Mouse (Mus musculus) hindbrain, embryonic 12.5 days (tissue): ENCODE measurements around the gene Nav1. TPM values are rescaled to one million over a fixed set of nuclear protein-coding genes. Genes with fewer than 3 reads are reported as not detected.
A peak's percentile ranks its signal among the peaks of the same experiment; 100 is the strongest.

Experiments
- ATAC-seq: fragments of 200-750 bp; cut with Nextera tagmentation; 2 replicates; pipeline ENCODE4 v1.8.0; 2017; ENCODE audit warnings: moderate TSS enrichment; ENCODE audit not compliant: low FRiP score
- H3K27ac ChIP-seq: fragments of 300-500 bp; sonication (generic); 2 replicates; pipeline ENCODE4 v1.5.1; 2016; ENCODE audit warnings: mild to moderate bottlenecking
- H3K27me3 ChIP-seq: fragments of 300-500 bp; sonication (generic); 2 replicates; pipeline ENCODE4 v1.6.1; 2016; ENCODE audit warnings: mild to moderate bottlenecking
- H3K36me3 ChIP-seq: fragments of 300-500 bp; sonication (generic); 2 replicates; pipeline ENCODE4 v1.6.1; 2016; ENCODE audit warnings: mild to moderate bottlenecking
- H3K4me1 ChIP-seq: fragments of 300-500 bp; sonication (generic); 2 replicates; pipeline ENCODE4 v1.6.1; 2016
- H3K4me2 ChIP-seq: fragments of 300-500 bp; sonication (generic); replicated peaks from 2 replicates; pipeline ENCODE4 v1.6.1; 2016; ENCODE audit warnings: mild to moderate bottlenecking
- H3K4me3 ChIP-seq: fragments of 300-500 bp; sonication (generic); 2 replicates; pipeline ENCODE4 v1.5.1; 2016; ENCODE audit warnings: mild to moderate bottlenecking
- H3K9ac ChIP-seq: fragments of 300-500 bp; sonication (generic); 2 replicates; pipeline ENCODE4 v1.6.1; 2016; ENCODE audit warnings: mild to moderate bottlenecking, moderate library complexity
- H3K9me3 ChIP-seq: fragments of 300-500 bp; sonication (generic); replicated peaks from 2 replicates; pipeline ENCODE4 v1.6.1; 2016; ENCODE audit warnings: mild to moderate bottlenecking
- WGBS: fragments of 180-500 bp; shearing (Covaris S2); methylation state at CpG from one replicate; pipeline ENCODE4 v1.1.7; 2016; 5-methylcytosine and 5-hydroxymethylcytosine counted together
- polyA plus RNA-seq: library from polyadenylated mRNA; unstranded; fragments of >200 nt; fragmentation: Nextera tagmentation; extraction: Ambion mirVana; gene quantifications from 2 replicates; pipeline ENCODE4 v1.2.1, GENCODE M21; 2016

Nav1 gene
- polyA plus RNA-seq, 1 experiment from 2014 or later, result 35.9 TPM

- peaks cover 34% of the 10 kb centered on the region for H3K4me1 ChIP-seq
- peaks cover 33% of the 10 kb centered on the region for H3K36me3 ChIP-seq
- ATAC-seq, result no peak
- no peak overlapping the region for H3K9ac ChIP-seq
- WGBS, result 90% methylated on average over 6 of the region's 6 CpGs
- H3K27ac ChIP-seq, result no peak overlapping the region
- H3K9me3 ChIP-seq, result no peaks in the 10 kb centered on the region
- peak overlapping the region; percentile 59; the same call in 1 of the 2 replicates for H3K4me2 ChIP-seq
- no peak overlapping the region for H3K4me3 ChIP-seq
- H3K27me3 ChIP-seq, result no peaks in the 10 kb centered on the region
Observed at GRCm38 (mm10) chr1:135427390-135427789, 179.7 kb downstream of the Nav1 start.

- Histone ChIP-seq H3K4me1 (peaks cover 33% of the 10 kb centered on the region), H3K4me3 (no peak overlapping the region), H3K27me3 (no peaks in the 10 kb centered on the region), H3K9ac (no peak overlapping the region), H3K27ac (no peak overlapping the region), H3K9me3 (no peaks in the 10 kb centered on the region), H3K4me2 (no peak overlapping the region), H3K36me3 (peaks cover 33% of the 10 kb centered on the region)
- no peak for ATAC-seq
- 93% methylated on average over 10 of the region's 10 CpGs for WGBS
Observed at GRCm38 (mm10) chr1:135426645-135427044, 180.4 kb downstream of the Nav1 start.

- Histone ChIP-seq H3K36me3 (peaks cover 59% of the 10 kb centered on the region), H3K27ac (no peak overlapping the region), H3K4me3 (no peak overlapping the region), H3K27me3 (no peaks in the 10 kb centered on the region), H3K4me2 (no peak overlapping the region), H3K9ac (no peak overlapping the region), H3K4me1 (peaks cover 10% of the 10 kb centered on the region), H3K9me3 (no peaks in the 10 kb centered on the region)
- ATAC-seq, result no peak
- 94% methylated on average over 6 of the region's 6 CpGs for WGBS
Observed at GRCm38 (mm10) chr1:135422772-135423171, 184.3 kb downstream of the Nav1 start.

- no peak overlapping the region for H3K4me3 ChIP-seq
- H3K27ac ChIP-seq, result no peak overlapping the region
- H3K9ac ChIP-seq, result no peak overlapping the region
- H3K4me2 ChIP-seq, result no peak overlapping the region
- H3K9me3 ChIP-seq, result no peaks in the 10 kb centered on the region
- no peaks in the 10 kb centered on the region for H3K4me1 ChIP-seq
- H3K27me3 ChIP-seq, result no peaks in the 10 kb centered on the region
- peaks cover 89% of the 10 kb centered on the region for H3K36me3 ChIP-seq
- no peak for ATAC-seq
Observed at GRCm38 (mm10) chr1:135413996-135414395, 193.1 kb downstream of the Nav1 start.

GRCm38 (mm10) chr1:135412130-135412529, 195.0 kb downstream of the Nav1 start:
- Histone ChIP-seq H3K9ac (no peak overlapping the region), H3K36me3 (peaks cover 87% of the 10 kb centered on the region), H3K9me3 (no peaks in the 10 kb centered on the region), H3K4me3 (no peak overlapping the region), H3K27me3 (no peaks in the 10 kb centered on the region), H3K4me1 (no peaks in the 10 kb centered on the region), H3K27ac (no peak overlapping the region), H3K4me2 (no peak overlapping the region)
- ATAC-seq, result no peak
- 86% methylated on average over 4 of the region's 4 CpGs for WGBS

GRCm38 (mm10) chr1:135410967-135411366, 196.1 kb downstream of the Nav1 start:
- Histone ChIP-seq H3K27ac (no peak overlapping the region), H3K9me3 (no peaks in the 10 kb centered on the region), H3K4me1 (no peaks in the 10 kb centered on the region), H3K4me3 (no peak overlapping the region), H3K27me3 (no peaks in the 10 kb centered on the region), H3K36me3 (peaks cover 86% of the 10 kb centered on the region), H3K4me2 (no peak overlapping the region), H3K9ac (no peak overlapping the region)
- ATAC-seq, result no peak
- 89% methylated on average over 2 of the region's 2 CpGs for WGBS

GRCm38 (mm10) chr1:135408973-135409372, 198.1 kb downstream of the Nav1 start:
- no peaks in the 10 kb centered on the region for H3K4me1 ChIP-seq
- no peaks in the 10 kb centered on the region for H3K27me3 ChIP-seq
- H3K9ac ChIP-seq, result no peak overlapping the region
- H3K4me2 ChIP-seq, result no peak overlapping the region
- WGBS, result 98% methylated on average over 4 of the region's 4 CpGs
- no peaks in the 10 kb centered on the region for H3K9me3 ChIP-seq
- ATAC-seq, result no peak
- H3K36me3 ChIP-seq, result peaks cover 85% of the 10 kb centered on the region
- no peak overlapping the region for H3K27ac ChIP-seq
- no peak overlapping the region for H3K4me3 ChIP-seq

GRCm38 (mm10) chr1:135405356-135405755, 201.7 kb downstream of the Nav1 start:
- H3K4me1 ChIP-seq, result no peaks in the 10 kb centered on the region
- H3K36me3 ChIP-seq, result peaks cover 91% of the 10 kb centered on the region
- no peak overlapping the region for H3K9ac ChIP-seq
- H3K4me2 ChIP-seq, result no peak overlapping the region
- no peaks in the 10 kb centered on the region for H3K9me3 ChIP-seq
- no peak for ATAC-seq
- no peaks in the 10 kb centered on the region for H3K27me3 ChIP-seq
- no peak overlapping the region for H3K27ac ChIP-seq
- 90% methylated on average over 7 of the region's 7 CpGs for WGBS
- H3K4me3 ChIP-seq, result no peak overlapping the region

GRCm38 (mm10) chr1:135401452-135402110, 205.5 kb downstream of the Nav1 start:
- Histone ChIP-seq H3K4me3 (no peak overlapping the region), H3K9me3 (no peaks in the 10 kb centered on the region), H3K27ac (no peak overlapping the region), H3K36me3 (peaks cover 90% of the 10 kb centered on the region), H3K9ac (no peak overlapping the region), H3K4me1 (no peaks in the 10 kb centered on the region), H3K27me3 (no peaks in the 10 kb centered on the region), H3K4me2 (no peak overlapping the region)
- ATAC-seq, result no peak
- WGBS, result 94% methylated on average over 3 of the region's 3 CpGs

GRCm38 (mm10) chr1:135399466-135399865, 207.6 kb downstream of the Nav1 start:
- Histone ChIP-seq H3K9ac (no peak overlapping the region), H3K27me3 (no peaks in the 10 kb centered on the region), H3K36me3 (peaks cover 86% of the 10 kb centered on the region), H3K4me2 (no peak overlapping the region), H3K4me3 (no peak overlapping the region), H3K9me3 (no peaks in the 10 kb centered on the region), H3K27ac (no peak overlapping the region), H3K4me1 (no peaks in the 10 kb centered on the region)
- no peak for ATAC-seq
- WGBS, result 96% methylated on average over 5 of the region's 5 CpGs

GRCm38 (mm10) chr1:135385161-135385560, 221.9 kb downstream of the Nav1 start:
- H3K9ac ChIP-seq, result no peak overlapping the region
- WGBS, result 98% methylated on average over 9 of the region's 9 CpGs
- no peaks in the 10 kb centered on the region for H3K27me3 ChIP-seq
- peaks cover 79% of the 10 kb centered on the region for H3K36me3 ChIP-seq
- ATAC-seq, result no peak
- H3K27ac ChIP-seq, result no peak overlapping the region
- H3K4me1 ChIP-seq, result no peaks in the 10 kb centered on the region; the same call in 1 of the 2 replicates
- H3K9me3 ChIP-seq, result no peaks in the 10 kb centered on the region
- no peak overlapping the region for H3K4me3 ChIP-seq
- no peak overlapping the region for H3K4me2 ChIP-seq
